11 mouse cellular contexts compared by ENCODE assay signal in genomic region chr4:144882881-144883331, GRCm38 (mm10). TPM values are rescaled to one million over a fixed set of nuclear protein-coding genes. Genes with fewer than 3 reads are reported as not detected.
DNase-seq lines count a peak whose midpoint lies in the region; ATAC-seq and TF ChIP-seq lines count a peak whose summit lies in the region.
"Had no signal": no experiment of that assay in that cellular context is flagged by ENCODE, and none has a peak within 500 bp of the region (broad histone marks: within the 10 kb centered on the region; RNA-seq: fewer than 3 reads in every experiment).

No protein-coding gene starts in this region.

- H3K27ac ChIP-seq in hindbrain, embryonic 16.5 days (ENCODE audit: low read depth, low read length): no peak overlapping the region
- H3K27ac ChIP-seq in hindbrain, embryonic 13.5 days: no peak overlapping the region
- H3K27ac ChIP-seq in gastrocnemius, adult 2 months: no peak overlapping the region
- H3K27ac ChIP-seq: liver, embryonic 13.5 days had no signal

- no peaks in the 10 kb centered on the region for H3K27me3 ChIP-seq in hindbrain, embryonic 16.5 days (replicated peaks; ENCODE audit: control insufficient read depth, insufficient read depth, low read length)
- H3K27me3 ChIP-seq in hindbrain, embryonic 13.5 days: no peaks in the 10 kb centered on the region
- H3K27me3 ChIP-seq: liver, embryonic 13.5 days had no signal

- 53% methylated on average over 8 of the region's 8 CpGs for WGBS in hindbrain, embryonic 16.5 days
- WGBS in hindbrain, embryonic 13.5 days: 67% methylated on average over 8 of the region's 8 CpGs

- TF ChIP-seq CTCF in gastrocnemius, adult 2 months (IDR thresholded peaks at IDR 0.05): no peak

- H3K36me3 ChIP-seq in hindbrain, embryonic 16.5 days (ENCODE audit: control insufficient read depth, insufficient read depth, low read length): no peaks in the 10 kb centered on the region
- no peaks in the 10 kb centered on the region for H3K36me3 ChIP-seq in hindbrain, embryonic 13.5 days
- H3K36me3 ChIP-seq: liver, embryonic 13.5 days had no signal

- peak; percentile 75 for ATAC-seq in hindbrain, embryonic 16.5 days
- no peak for ATAC-seq in hindbrain, embryonic 13.5 days (ENCODE audit: low FRiP score)

- H3K4me3 ChIP-seq in hindbrain, embryonic 16.5 days (ENCODE audit: low read length): no peak overlapping the region
- H3K4me3 ChIP-seq in hindbrain, embryonic 13.5 days: no peak overlapping the region
- H3K4me3 ChIP-seq in gastrocnemius, adult 2 months: no peak overlapping the region
- H3K4me3 ChIP-seq: liver, embryonic 13.5 days had no signal

- peak; percentile 74 to 81 for DNase-seq in right cerebral cortex, postnatal 10 days (ENCODE audit: low spot score in 2 of 2)
- DNase-seq in right cerebral cortex, postnatal 36 days (ENCODE audit: low spot score in 2 of 2): no peak
- DNase-seq in layer of hippocampus, adult 8-10 months (ENCODE audit: low spot score in 2 of 2): peak; percentile 31 to 57
- no peak for DNase-seq in gastrocnemius, adult 8-10 months (ENCODE audit: low spot score in 2 of 2)
- no peak for DNase-seq in gastrocnemius, adult 2 months
- DNase-seq: cerebellum, adult 11 months; kidney, postnatal 10 days; liver, embryonic 13.5 days; thymus, postnatal 14 days had no signal

- no peaks in the 10 kb centered on the region for H3K9me3 ChIP-seq in hindbrain, embryonic 16.5 days (ENCODE audit: control insufficient read depth, low read length)
- H3K9me3 ChIP-seq in hindbrain, embryonic 13.5 days: no peaks in the 10 kb centered on the region
- H3K9me3 ChIP-seq: liver, embryonic 13.5 days had no signal

- intact Hi-C loops in gastrocnemius, adult 2 months (cut with DNase I): no loop called here

- H3K9ac ChIP-seq in hindbrain, embryonic 16.5 days (ENCODE audit: low read depth, low read length): no peak overlapping the region
- H3K9ac ChIP-seq in hindbrain, embryonic 13.5 days: no peak overlapping the region
- H3K9ac ChIP-seq: liver, embryonic 13.5 days had no signal

- H3K4me1 ChIP-seq in hindbrain, embryonic 16.5 days (ENCODE audit: control insufficient read depth, insufficient read depth, low read depth, low read length): no peaks in the 10 kb centered on the region
- H3K4me1 ChIP-seq in hindbrain, embryonic 13.5 days (replicated peaks): 0 out of 2 replicates have a peak, but pooled peaks cover 3% of the 10 kb centered on the region
- H3K4me1 ChIP-seq: liver, embryonic 13.5 days had no signal

- no peak overlapping the region for H3K4me2 ChIP-seq in hindbrain, embryonic 16.5 days (ENCODE audit: low read length)
- H3K4me2 ChIP-seq in hindbrain, embryonic 13.5 days: no peak overlapping the region
- H3K4me2 ChIP-seq: liver, embryonic 13.5 days had no signal

RNA-seq across cellular contexts. Expression of gene Dhrs3, which starts 9.7 kb away (rescaled TPM):
- polyA plus RNA-seq in hindbrain, embryonic 16.5 days (2015; fragmentation: Nextera tagmentation; extraction: Ambion mirVana): 51.8 and 55.7 TPM in 2 replicates
- polyA plus RNA-seq in hindbrain, embryonic 13.5 days (2015; fragmentation: Nextera tagmentation; extraction: Ambion mirVana): 34.9 and 41.9 TPM in 2 replicates
- total RNA-seq in layer of hippocampus, adult 8-10 months (2022): 10 to 100 TPM; 28.7 to 41.1 (median 35.0) TPM
- total RNA-seq in gastrocnemius, adult 8-10 months (2022): 10 to 100 TPM; 28.4 to 36.5 (median 35.2) TPM
- 10 to 100 TPM; 59.5 to 63.7 TPM for total RNA-seq in gastrocnemius, adult 2 months (2021)

Comparison
In these comparisons a context has a peak if more than half of its experiments do, and no peak if none do; other contexts are left out.
1. DNase-seq: peak in right cerebral cortex, postnatal 10 days (2 of 2) and layer of hippocampus, adult 8-10 months (2 of 2); none in right cerebral cortex, postnatal 36 days (0 of 2), gastrocnemius, adult 8-10 months (0 of 2) and gastrocnemius, adult 2 months (single experiment).